Mouse (Mus musculus) hindbrain, embryonic 15.5 days (tissue): ENCODE data around the gene Sez6. TPM values are rescaled to one million over a fixed set of nuclear protein-coding genes. Genes with fewer than 3 reads are reported as not detected.

Source experiments
- ATAC-seq: fragments of 200-750 bp; cut with Nextera tagmentation; 2 replicates; pipeline ENCODE4 v1.8.0; 2017; ENCODE audit warnings: low read depth, moderate number of reproducible peaks, moderate TSS enrichment; ENCODE audit not compliant: low FRiP score
- H3K27ac ChIP-seq: fragments of 300-500 bp; sonication (generic); replicated peaks from 2 replicates; pipeline ENCODE4 v1.5.1; 2015; ENCODE audit warnings: mild to moderate bottlenecking, inconsistent platforms
- H3K27me3 ChIP-seq: fragments of 300-500 bp; sonication (generic); 2 replicates; pipeline ENCODE4 v1.6.1; 2015; ENCODE audit warnings: control low read depth, inconsistent platforms
- H3K36me3 ChIP-seq: fragments of 300-500 bp; sonication (generic); 2 replicates; pipeline ENCODE4 v1.6.1; 2015; ENCODE audit warnings: control low read depth, inconsistent platforms
- H3K4me1 ChIP-seq: fragments of 300-500 bp; sonication (generic); replicated peaks from 2 replicates; pipeline ENCODE4 v1.6.1; 2015; ENCODE audit warnings: control low read depth, inconsistent platforms
- H3K4me2 ChIP-seq: fragments of 300-500 bp; sonication (generic); 2 replicates; pipeline ENCODE4 v1.6.1; 2015; ENCODE audit warnings: moderate library complexity, mild to moderate bottlenecking, inconsistent platforms
- H3K4me3 ChIP-seq: fragments of 300-500 bp; sonication (generic); 2 replicates; pipeline ENCODE4 v1.5.1; 2015; ENCODE audit warnings: mild to moderate bottlenecking, inconsistent platforms
- H3K9ac ChIP-seq: fragments of 300-500 bp; sonication (generic); 2 replicates; pipeline ENCODE4 v1.6.1; 2015; ENCODE audit warnings: inconsistent platforms
- H3K9me3 ChIP-seq: fragments of 300-500 bp; sonication (generic); 2 replicates; pipeline ENCODE4 v1.6.1; 2016; ENCODE audit warnings: control low read depth, inconsistent platforms
- WGBS: fragments of 180-500 bp; shearing (Covaris S2); methylation state at CpG from one replicate; pipeline ENCODE4 v1.1.7; 2015; 5-methylcytosine and 5-hydroxymethylcytosine counted together
- polyA plus RNA-seq: library from polyadenylated mRNA; unstranded; fragments of >200 nt; fragmentation: Nextera tagmentation; extraction: Ambion mirVana; gene quantifications from 2 replicates; pipeline ENCODE4 v1.2.1, GENCODE M21; 2015

The Sez6 gene
- polyA plus RNA-seq, 1 experiment from 2014 or later: 151 TPM

DNA sequence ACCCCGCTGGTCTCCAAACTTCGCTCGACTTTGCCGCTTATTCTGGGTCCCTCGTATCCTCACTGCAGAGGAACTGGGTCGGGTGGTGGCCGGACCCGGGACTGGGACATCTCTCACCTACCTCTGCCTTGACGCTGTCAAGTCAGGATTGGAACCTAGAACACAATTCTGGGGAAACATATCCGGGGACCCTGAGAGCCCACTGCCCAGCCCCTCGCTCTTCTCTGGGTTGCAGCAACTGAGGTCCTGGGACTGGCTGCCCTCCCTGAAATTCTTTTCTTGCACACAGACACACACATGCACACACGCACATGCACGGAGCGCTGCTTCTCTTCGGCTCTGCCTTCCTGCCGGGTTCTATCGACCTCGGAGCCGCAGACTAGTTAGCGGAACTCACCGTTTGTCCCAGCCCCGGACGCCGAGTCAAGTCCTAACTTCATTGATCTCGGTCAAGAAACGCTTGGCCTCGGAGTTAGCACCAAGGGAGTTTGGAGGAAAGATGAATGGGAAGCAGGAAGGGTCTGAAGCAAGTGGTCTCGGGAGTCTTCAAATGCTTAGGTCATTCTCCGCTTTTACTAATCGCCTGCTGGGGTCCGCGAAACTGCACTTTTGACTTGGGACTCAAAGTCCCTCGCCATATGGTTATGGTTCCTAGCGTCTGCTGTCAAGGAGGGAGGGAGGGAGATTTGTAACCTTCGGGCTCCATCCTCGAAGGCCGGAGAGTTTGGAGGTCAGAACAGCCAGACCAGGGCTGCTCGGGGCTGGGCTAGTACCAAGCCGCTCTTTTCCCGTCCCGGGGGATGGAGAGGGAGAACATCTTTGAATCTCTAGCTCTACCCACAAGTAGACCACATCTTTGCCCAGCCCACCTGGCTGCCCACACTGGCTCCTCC is 1.2 kb downstream of the Sez6 start:
- H3K36me3 ChIP-seq: no peaks in the 10 kb centered on the region

DNA sequence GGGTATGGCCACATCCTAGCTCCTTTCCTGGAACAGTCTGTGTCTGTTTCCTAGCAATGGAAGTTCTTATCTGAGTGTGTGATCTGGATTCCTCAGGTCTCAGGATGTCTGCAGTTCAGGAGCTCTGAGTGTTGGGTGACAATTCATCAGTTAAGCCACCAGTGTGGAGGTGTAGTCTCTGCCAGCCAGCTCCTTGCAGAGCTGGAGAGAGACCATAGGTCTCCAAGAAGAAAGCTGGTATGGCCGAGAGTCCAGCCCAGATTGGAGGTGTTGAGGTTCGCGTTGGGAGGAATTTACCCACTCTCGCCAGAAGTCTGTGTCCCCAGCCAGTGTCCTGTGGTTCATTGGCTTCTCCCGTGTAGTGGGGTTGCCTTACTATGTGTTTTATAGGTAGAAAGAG is 2.0 kb downstream of the Sez6 start:
- Histone ChIP-seq H3K36me3 (no peaks in the 10 kb centered on the region), H3K9ac (peak overlapping the region; percentile 77), H3K27ac (peak overlapping the region; percentile 95), H3K4me2 (peak overlapping the region; percentile 67), H3K4me1 (peaks cover 81% of the 10 kb centered on the region), H3K9me3 (no peaks in the 10 kb centered on the region), H3K27me3 (peaks cover 9% of the 10 kb centered on the region; the same call in 1 of the 2 replicates), H3K4me3 (peak overlapping the region; percentile 86)
- 38% methylated on average over 5 of the region's 5 CpGs for WGBS
- no peak for ATAC-seq

More for the DNA sequence above, 1.2 kb downstream of the Sez6 start:
- ATAC-seq: no peak
- Histone ChIP-seq H3K9me3 (no peaks in the 10 kb centered on the region), H3K4me2 (peak overlapping the region; percentile 67), H3K27me3 (peaks cover 9% of the 10 kb centered on the region; the same call in 1 of the 2 replicates), H3K27ac (peak overlapping the region; percentile 95), H3K4me1 (peaks cover 79% of the 10 kb centered on the region), H3K4me3 (peak overlapping the region; percentile 86), H3K9ac (peak overlapping the region; percentile 77)
- under 1% methylated on average over 41 of the region's 41 CpGs for WGBS

DNA sequence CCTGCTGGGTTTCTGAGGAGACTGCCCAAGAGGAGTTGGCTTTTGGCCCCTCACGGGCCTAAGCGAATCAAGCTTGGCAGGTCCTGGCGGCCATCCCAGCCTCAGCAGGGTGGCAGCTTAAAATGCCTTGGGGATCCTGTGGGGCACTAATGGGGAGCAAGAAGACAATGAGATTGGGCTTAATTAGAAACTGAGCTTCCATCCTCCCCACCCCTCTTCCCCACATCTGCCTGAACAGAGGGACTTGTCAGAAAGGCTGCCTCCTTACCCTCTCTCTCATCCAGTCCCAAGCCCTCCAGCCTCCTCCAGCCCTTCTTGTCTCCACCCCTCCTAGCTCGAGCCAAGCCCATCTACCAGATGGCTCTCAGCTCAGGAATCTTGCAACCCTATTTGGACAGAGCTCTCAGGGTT is 3.5 kb downstream of the Sez6 start:
- Histone ChIP-seq H3K36me3 (no peaks in the 10 kb centered on the region), H3K4me3 (peak overlapping the region; percentile 86), H3K27ac (peak overlapping the region; percentile 95), H3K27me3 (peaks cover 9% of the 10 kb centered on the region; the same call in 1 of the 2 replicates), H3K9me3 (no peaks in the 10 kb centered on the region), H3K4me1 (peaks cover 91% of the 10 kb centered on the region), H3K4me2 (peak overlapping the region; percentile 67), H3K9ac (peak overlapping the region; percentile 77)
- WGBS: 14% methylated on average over 4 of the region's 4 CpGs
- ATAC-seq: no peak

DNA sequence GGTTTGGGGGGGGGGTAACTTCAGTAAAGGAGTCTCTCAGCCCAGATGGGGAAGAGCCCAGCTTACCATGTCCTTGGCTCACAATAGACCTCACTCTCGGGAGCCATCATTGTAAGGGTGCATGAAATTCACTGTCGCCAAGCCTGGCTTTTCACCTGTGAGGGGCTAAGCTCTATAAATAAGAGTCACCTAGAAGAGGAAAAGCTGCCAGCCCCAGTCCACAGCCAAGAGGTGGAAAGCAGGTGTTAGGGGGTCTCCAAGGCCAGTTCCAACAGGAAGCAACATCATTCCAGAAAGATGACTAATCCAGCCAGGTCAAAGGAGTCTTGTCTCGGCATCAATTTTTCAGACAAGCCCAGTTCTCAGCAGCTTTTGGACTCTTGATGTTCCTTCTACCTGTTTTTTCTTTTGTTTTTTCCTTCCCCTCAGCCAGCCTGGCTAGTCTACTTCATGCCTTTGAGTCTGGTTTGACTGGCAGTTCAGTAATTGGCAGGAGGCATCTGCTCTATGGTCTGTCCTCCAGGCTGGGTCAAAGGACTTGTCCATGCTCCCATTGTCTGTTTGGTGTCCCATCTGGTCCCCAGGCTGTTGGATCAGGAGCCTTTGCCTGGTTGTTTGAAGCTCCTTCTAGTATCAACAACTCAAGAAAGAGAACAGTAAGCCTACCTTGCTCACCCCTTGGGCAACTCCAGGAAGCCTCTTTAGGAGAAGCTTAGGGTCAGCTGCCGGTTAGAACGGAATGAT is 4.1 kb downstream of the Sez6 start:
- Histone ChIP-seq H3K9ac (peak overlapping the region; percentile 77; the same call in 1 of the 2 replicates), H3K4me3 (peak overlapping the region; percentile 86), H3K4me2 (peak overlapping the region; percentile 67), H3K36me3 (no peaks in the 10 kb centered on the region), H3K27ac (peak overlapping the region; percentile 95), H3K9me3 (no peaks in the 10 kb centered on the region), H3K27me3 (peaks cover 9% of the 10 kb centered on the region; the same call in 1 of the 2 replicates), H3K4me1 (peaks cover 90% of the 10 kb centered on the region)
- WGBS: 46% methylated on average over 5 of the region's 5 CpGs
- no peak for ATAC-seq

DNA sequence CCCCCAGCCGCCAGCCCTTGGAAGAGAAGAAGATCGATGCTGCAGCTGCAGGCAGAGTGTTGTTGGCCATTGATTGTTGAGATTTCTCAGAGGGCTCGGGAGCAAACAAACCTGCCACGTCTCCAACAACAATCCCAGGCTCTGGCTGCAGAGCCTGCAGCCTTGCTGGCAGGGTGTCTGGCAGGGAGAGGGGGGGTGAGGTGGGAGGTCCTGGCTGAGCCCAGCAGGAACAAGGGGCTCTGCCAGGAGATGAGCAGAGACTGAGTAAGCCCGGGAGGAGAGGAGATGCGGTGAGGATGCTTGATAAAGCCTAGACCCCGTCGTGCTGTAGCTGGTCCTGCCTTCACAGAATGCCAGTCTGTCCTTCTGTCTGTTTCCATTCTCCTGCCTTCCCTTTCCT is 6.2 kb downstream of the Sez6 start:
- ATAC-seq: no peak
- Histone ChIP-seq H3K9ac (peak overlapping the region; percentile 14; the same call in 1 of the 2 replicates), H3K4me3 (peak overlapping the region; percentile 2; the same call in 1 of the 2 replicates), H3K4me1 (peaks cover 78% of the 10 kb centered on the region), H3K36me3 (no peaks in the 10 kb centered on the region), H3K27me3 (peaks cover 9% of the 10 kb centered on the region; the same call in 1 of the 2 replicates), H3K9me3 (no peaks in the 10 kb centered on the region), H3K27ac (peak overlapping the region; percentile 28; the same call in 1 of the 2 replicates), H3K4me2 (peak overlapping the region; percentile 67)
- 10% methylated on average over 8 of the region's 8 CpGs for WGBS

DNA sequence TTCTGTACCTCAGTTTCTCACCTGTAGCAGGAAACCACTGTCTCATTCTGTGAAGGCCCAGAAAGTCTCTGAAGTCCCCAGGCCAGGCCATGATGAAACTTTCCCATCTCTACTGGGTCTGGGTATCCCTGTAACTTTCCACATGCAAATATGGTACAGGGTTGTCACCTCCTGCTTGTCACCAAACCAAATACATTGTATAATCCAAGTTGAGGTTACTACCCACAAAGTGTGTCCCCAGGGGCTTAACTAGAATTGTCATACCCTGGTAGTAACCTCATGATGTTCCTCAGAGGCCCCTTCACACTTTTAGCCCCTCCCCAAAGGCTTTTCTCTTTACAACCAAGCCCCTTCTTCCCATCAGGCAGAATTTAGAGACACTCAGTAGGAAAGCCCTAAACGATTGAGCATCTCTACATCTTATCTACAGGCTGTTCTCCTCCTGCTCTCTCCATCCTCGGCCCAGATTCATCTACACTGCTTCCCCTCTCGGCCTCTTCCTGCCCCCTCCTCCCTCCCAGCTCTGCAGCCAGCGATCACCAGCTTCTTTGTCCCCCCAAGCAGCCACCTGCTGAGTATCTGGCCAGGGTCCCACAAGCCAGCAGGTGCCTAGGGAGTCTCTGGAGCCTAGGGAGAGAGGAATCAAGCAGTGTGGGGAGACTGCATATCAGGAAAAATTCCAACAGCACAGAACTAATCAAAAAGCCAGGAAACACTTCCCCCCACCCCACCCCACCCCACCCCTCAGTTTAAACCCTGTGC is 7.2 kb downstream of the Sez6 start:
- H3K27me3 ChIP-seq: peaks cover 5% of the 10 kb centered on the region; the same call in 1 of the 2 replicates
- H3K9ac ChIP-seq: no peak overlapping the region
- no peak for ATAC-seq
- no peak overlapping the region for H3K27ac ChIP-seq
- peaks cover 77% of the 10 kb centered on the region for H3K4me1 ChIP-seq
- no peaks in the 10 kb centered on the region for H3K9me3 ChIP-seq
- H3K4me3 ChIP-seq: no peak overlapping the region
- WGBS: 13% methylated on average over 4 of the region's 4 CpGs
- H3K4me2 ChIP-seq: peak overlapping the region; percentile 12; the same call in 1 of the 2 replicates
- H3K36me3 ChIP-seq: no peaks in the 10 kb centered on the region

DNA sequence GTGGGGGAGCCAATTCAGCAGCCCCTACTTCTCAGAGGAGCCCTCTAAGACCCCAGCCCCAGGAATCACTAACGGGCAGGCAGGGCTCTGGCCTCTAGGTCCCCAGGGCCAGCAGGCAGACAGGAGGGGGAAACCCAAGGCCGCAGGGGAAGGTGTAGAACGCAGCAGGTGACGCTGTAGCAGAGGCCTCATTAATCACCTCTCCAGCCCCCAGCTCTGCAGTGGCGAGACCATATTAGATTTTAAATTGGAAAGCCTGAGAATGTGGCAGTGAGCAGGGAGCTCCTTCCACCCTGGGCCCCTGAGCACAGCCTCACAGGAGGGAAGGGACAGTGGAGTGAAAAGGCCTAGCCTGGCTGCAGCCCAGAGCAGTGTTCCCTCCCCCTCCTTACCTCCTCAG is 11.6 kb downstream of the Sez6 start:
- peak; percentile 54; the same call in 1 of the 2 replicates for ATAC-seq
- peaks cover 6% of the 10 kb centered on the region; the same call in 1 of the 2 replicates for H3K27me3 ChIP-seq
- no peaks in the 10 kb centered on the region for H3K36me3 ChIP-seq
- H3K4me2 ChIP-seq: no peak overlapping the region
- H3K9ac ChIP-seq: peak overlapping the region; percentile 6; the same call in 1 of the 2 replicates
- peak overlapping the region; percentile 60 for H3K27ac ChIP-seq
- H3K9me3 ChIP-seq: no peaks in the 10 kb centered on the region
- H3K4me1 ChIP-seq: peaks cover 38% of the 10 kb centered on the region
- 10% methylated on average over 5 of the region's 5 CpGs for WGBS
- no peak overlapping the region for H3K4me3 ChIP-seq

DNA sequence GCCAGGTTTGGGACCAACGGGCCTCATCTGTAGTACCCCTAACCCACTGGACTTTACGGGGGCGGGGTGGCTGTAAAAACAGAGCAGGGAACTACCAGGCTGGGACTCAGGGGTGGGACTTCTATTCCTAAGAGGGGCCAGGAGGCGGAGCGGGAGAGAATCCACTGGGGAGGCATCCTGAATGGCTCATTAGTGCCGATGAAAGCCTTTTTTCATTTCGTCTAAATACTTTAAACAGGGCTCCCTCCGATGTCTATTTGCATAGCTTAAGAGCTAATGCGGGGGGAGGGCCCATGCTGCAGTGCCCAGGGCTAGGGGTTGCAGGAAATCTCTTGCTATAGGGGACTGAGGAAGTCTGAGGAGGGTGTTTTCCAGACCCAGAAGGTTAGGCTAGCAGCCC is 17.3 kb downstream of the Sez6 start:
- WGBS: 6% methylated on average over 9 of the region's 9 CpGs
- Histone ChIP-seq H3K4me1 (peaks cover 34% of the 10 kb centered on the region), H3K9me3 (no peaks in the 10 kb centered on the region), H3K4me2 (peak overlapping the region; percentile 28), H3K9ac (no peak overlapping the region), H3K27me3 (peaks cover 6% of the 10 kb centered on the region; the same call in 1 of the 2 replicates), H3K36me3 (no peaks in the 10 kb centered on the region), H3K4me3 (no peak overlapping the region), H3K27ac (peak overlapping the region; percentile 31; the same call in 1 of the 2 replicates)
- ATAC-seq: peak; percentile 43; the same call in 1 of the 2 replicates

DNA sequence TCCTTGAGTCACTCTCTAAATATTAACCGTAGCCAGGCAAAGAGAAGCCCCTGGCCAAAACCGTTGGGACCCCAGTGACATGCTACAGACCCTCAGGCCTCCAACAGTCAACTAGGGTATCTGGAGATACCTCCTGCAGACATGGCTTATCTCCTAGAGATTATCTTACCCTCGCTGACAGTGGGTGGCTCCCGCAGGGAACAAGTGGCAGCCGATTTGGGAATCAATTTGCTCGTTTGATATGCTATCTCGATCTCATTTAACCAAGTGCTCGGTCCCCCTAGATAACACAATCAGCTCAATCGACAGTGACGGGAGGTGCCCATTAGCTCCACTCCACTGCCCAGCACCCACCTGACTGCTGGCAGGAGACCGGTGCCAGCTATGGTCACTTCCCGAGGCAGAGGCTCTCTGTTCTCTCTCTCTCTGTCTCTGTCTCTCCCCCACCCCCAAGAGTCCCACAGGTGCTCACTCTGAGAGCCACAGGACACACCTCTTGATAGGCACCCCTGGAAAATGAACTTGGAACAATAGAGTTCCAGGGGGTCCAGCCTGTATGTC is 19.6 kb downstream of the Sez6 start:
- ATAC-seq: no peak
- H3K4me2 ChIP-seq: no peak overlapping the region
- H3K36me3 ChIP-seq: peaks cover 11% of the 10 kb centered on the region
- no peak overlapping the region for H3K27ac ChIP-seq
- H3K9ac ChIP-seq: no peak overlapping the region
- no peaks in the 10 kb centered on the region for H3K9me3 ChIP-seq
- 31% methylated on average over 12 of the region's 12 CpGs for WGBS
- H3K27me3 ChIP-seq: peaks cover 7% of the 10 kb centered on the region; the same call in 1 of the 2 replicates
- peaks cover 34% of the 10 kb centered on the region for H3K4me1 ChIP-seq
- no peak overlapping the region for H3K4me3 ChIP-seq

DNA sequence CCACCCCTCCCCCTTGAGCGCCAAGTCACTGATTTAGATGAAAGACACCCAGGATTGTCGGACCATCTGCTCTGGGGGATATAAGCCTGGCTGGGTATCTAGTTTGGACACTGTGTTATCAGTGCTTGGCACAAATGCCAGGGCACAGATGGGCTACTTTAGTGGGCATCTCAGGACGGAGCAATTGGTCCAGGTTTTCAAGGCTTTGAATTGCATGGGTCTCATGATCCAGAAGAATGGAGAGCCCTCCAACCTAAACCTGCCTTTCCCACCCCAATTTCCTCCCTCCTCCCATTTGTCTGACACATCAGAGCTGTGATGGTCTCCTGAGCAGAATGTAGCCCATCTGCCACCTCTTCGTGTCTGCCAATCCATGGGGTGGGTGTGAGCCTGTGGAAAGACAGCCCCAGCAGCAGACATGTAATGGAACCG is 20.2 kb downstream of the Sez6 start:
- Histone ChIP-seq H3K4me3 (no peak overlapping the region), H3K4me2 (no peak overlapping the region), H3K27me3 (peaks cover 10% of the 10 kb centered on the region; the same call in 1 of the 2 replicates), H3K4me1 (peaks cover 35% of the 10 kb centered on the region), H3K27ac (no peak overlapping the region), H3K36me3 (peaks cover 11% of the 10 kb centered on the region), H3K9ac (no peak overlapping the region), H3K9me3 (no peaks in the 10 kb centered on the region)
- ATAC-seq: peak; percentile 57; the same call in 1 of the 2 replicates
- 59% methylated on average over 5 of the region's 5 CpGs for WGBS

DNA sequence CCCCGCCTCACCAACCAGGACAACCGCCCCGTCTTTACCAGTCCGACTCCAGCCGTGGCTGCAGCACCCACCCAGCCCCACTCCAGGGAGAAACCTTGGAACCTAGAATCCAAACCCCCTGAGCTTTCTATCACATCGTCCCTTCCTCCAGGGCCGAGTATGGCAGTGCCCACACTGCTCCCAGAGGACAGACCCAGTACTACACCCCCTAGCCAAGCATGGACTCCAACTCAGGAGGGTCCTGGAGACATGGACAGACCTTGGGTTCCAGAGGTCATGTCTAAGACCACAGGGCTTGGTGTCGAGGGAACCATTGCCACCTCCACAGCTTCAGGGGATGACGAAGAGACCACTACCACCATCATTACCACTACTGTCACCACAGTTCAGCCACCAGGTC is 23.1 kb downstream of the Sez6 start:
- peaks cover 42% of the 10 kb centered on the region for H3K4me1 ChIP-seq
- H3K9me3 ChIP-seq: no peaks in the 10 kb centered on the region
- H3K9ac ChIP-seq: no peak overlapping the region
- 0 out of 2 replicates have a peak, but pooled peaks cover 5% of the 10 kb centered on the region for H3K27me3 ChIP-seq
- peaks cover 11% of the 10 kb centered on the region for H3K36me3 ChIP-seq
- H3K4me3 ChIP-seq: no peak overlapping the region
- WGBS: 47% methylated on average over 9 of the region's 9 CpGs
- no peak overlapping the region for H3K4me2 ChIP-seq
- ATAC-seq: no peak
- H3K27ac ChIP-seq: no peak overlapping the region
